Mouse (Mus musculus) hindbrain, embryonic 10.5 days (tissue): ENCODE results near the gene Bap1. TPM values are rescaled to one million over a fixed set of nuclear protein-coding genes. Genes with fewer than 3 reads are reported as not detected.

ENCODE experiments used
- DNase-seq: peaks from one replicate; pipeline ENCODE4 v3.0.0-alpha.2; 2017; ENCODE audit warnings: low spot score
- H3K27ac ChIP-seq: fragments of 300-500 bp; sonication (generic); 2 replicates; pipeline ENCODE4 v1.5.1; 2016; ENCODE audit warnings: mild to moderate bottlenecking, moderate library complexity
- H3K27me3 ChIP-seq: fragments of 300-500 bp; sonication (generic); 2 replicates; pipeline ENCODE4 v1.6.1; 2016; ENCODE audit warnings: mild to moderate bottlenecking; ENCODE audit not compliant: poor library complexity, insufficient read depth, severe bottlenecking
- H3K36me3 ChIP-seq: fragments of 300-500 bp; sonication (generic); 2 replicates; pipeline ENCODE4 v1.6.1; 2016; ENCODE audit warnings: mild to moderate bottlenecking, moderate library complexity
- H3K4me1 ChIP-seq: fragments of 300-500 bp; sonication (generic); replicated peaks from 2 replicates; pipeline ENCODE4 v1.6.1; 2016; ENCODE audit warnings: mild to moderate bottlenecking
- H3K4me3 ChIP-seq: fragments of 300-500 bp; sonication (generic); 2 replicates; pipeline ENCODE4 v1.5.1; 2016; ENCODE audit warnings: mild to moderate bottlenecking, moderate library complexity
- H3K9me3 ChIP-seq: fragments of 300-500 bp; sonication (generic); 2 replicates; pipeline ENCODE4 v1.6.1; 2016; ENCODE audit warnings: mild to moderate bottlenecking, moderate library complexity
- WGBS: fragments of 180-500 bp; shearing (Covaris S2); methylation state at CpG from one replicate; pipeline ENCODE4 v1.1.7; 2016; 5-methylcytosine and 5-hydroxymethylcytosine counted together
- polyA plus RNA-seq: library from polyadenylated mRNA; unstranded; fragments of >200 nt; fragmentation: Nextera tagmentation; extraction: Ambion mirVana; gene quantifications from 2 replicates; pipeline ENCODE4 v1.2.1, GENCODE M21; 2016

Bap1 gene
- polyA plus RNA-seq, 1 experiment from 2014 or later = 121 TPM

GRCm38 (mm10) chr14:31244777-31245176 is 6.5 kb upstream of the Bap1 start:
- Histone ChIP-seq H3K9me3 (no peaks in the 10 kb centered on the region), H3K27ac (no peak overlapping the region), H3K36me3 (no peaks in the 10 kb centered on the region), H3K4me3 (no peak overlapping the region), H3K27me3 (no peaks in the 10 kb centered on the region), H3K4me1 (no peaks in the 10 kb centered on the region)
- 85% methylated on average over 1 of the region's 1 CpGs for WGBS
- DNase-seq = no peak

GRCm38 (mm10) chr14:31245946-31246345 is 5.3 kb upstream of the Bap1 start:
- H3K4me3 ChIP-seq = no peak overlapping the region
- no peak for DNase-seq
- H3K27ac ChIP-seq = no peak overlapping the region
- 90% methylated on average over 1 of the region's 1 CpGs for WGBS
- H3K9me3 ChIP-seq = no peaks in the 10 kb centered on the region
- H3K4me1 ChIP-seq = peaks cover 8% of the 10 kb centered on the region
- no peaks in the 10 kb centered on the region for H3K36me3 ChIP-seq
- H3K27me3 ChIP-seq = no peaks in the 10 kb centered on the region

GRCm38 (mm10) chr14:31248396-31248795 is 2.9 kb upstream of the Bap1 start:
- Histone ChIP-seq H3K4me1 (peaks cover 19% of the 10 kb centered on the region), H3K36me3 (peaks cover 9% of the 10 kb centered on the region), H3K4me3 (no peak overlapping the region), H3K9me3 (no peaks in the 10 kb centered on the region), H3K27ac (no peak overlapping the region), H3K27me3 (no peaks in the 10 kb centered on the region)
- no peak for DNase-seq
- 90% methylated on average over 6 of the region's 6 CpGs for WGBS

- peaks cover 30% of the 10 kb centered on the region for H3K36me3 ChIP-seq
- no peaks in the 10 kb centered on the region for H3K27me3 ChIP-seq
- peaks cover 19% of the 10 kb centered on the region for H3K4me1 ChIP-seq
- H3K4me3 ChIP-seq = peak overlapping the region; percentile 78
- WGBS = 23% methylated on average over 38 of the region's 38 CpGs
- DNase-seq = no peak
- H3K9me3 ChIP-seq = no peaks in the 10 kb centered on the region
- peak overlapping the region; percentile 97 for H3K27ac ChIP-seq
Observed at GRCm38 (mm10) chr14:31250222-31251083, 797 bp upstream of the Bap1 start.

- Histone ChIP-seq H3K4me1 (peaks cover 19% of the 10 kb centered on the region), H3K36me3 (peaks cover 41% of the 10 kb centered on the region), H3K27ac (peak overlapping the region; percentile 97), H3K4me3 (peak overlapping the region; percentile 78), H3K9me3 (no peaks in the 10 kb centered on the region), H3K27me3 (no peaks in the 10 kb centered on the region)
- WGBS = under 1% methylated on average over 18 of the region's 18 CpGs
- no peak for DNase-seq
Observed at GRCm38 (mm10) chr14:31251626-31252025, 376 bp downstream of the Bap1 start.

GRCm38 (mm10) chr14:31252091-31252490 is 841 bp downstream of the Bap1 start:
- Histone ChIP-seq H3K4me3 (peak overlapping the region; percentile 78), H3K9me3 (no peaks in the 10 kb centered on the region), H3K4me1 (peaks cover 19% of the 10 kb centered on the region), H3K27ac (peak overlapping the region; percentile 97), H3K27me3 (no peaks in the 10 kb centered on the region), H3K36me3 (peaks cover 46% of the 10 kb centered on the region)
- WGBS = 86% methylated on average over 5 of the region's 5 CpGs
- DNase-seq = no peak

GRCm38 (mm10) chr14:31258476-31259050 is 7.3 kb downstream of the Bap1 start:
- no peak for DNase-seq
- Histone ChIP-seq H3K36me3 (peaks cover 100% of the 10 kb centered on the region), H3K4me3 (no peak overlapping the region), H3K27ac (no peak overlapping the region), H3K9me3 (no peaks in the 10 kb centered on the region), H3K4me1 (no peaks in the 10 kb centered on the region), H3K27me3 (no peaks in the 10 kb centered on the region)
- WGBS = 94% methylated on average over 14 of the region's 14 CpGs

GRCm38 (mm10) chr14:31260374-31260773 is 9.1 kb downstream of the Bap1 start:
- H3K27ac ChIP-seq = no peak overlapping the region
- H3K4me3 ChIP-seq = no peak overlapping the region
- DNase-seq = no peak
- peaks cover 86% of the 10 kb centered on the region for H3K36me3 ChIP-seq
- WGBS = 95% methylated on average over 4 of the region's 4 CpGs
- no peaks in the 10 kb centered on the region for H3K4me1 ChIP-seq
- no peaks in the 10 kb centered on the region for H3K27me3 ChIP-seq
- no peaks in the 10 kb centered on the region for H3K9me3 ChIP-seq

- Histone ChIP-seq H3K9me3 (no peaks in the 10 kb centered on the region), H3K27ac (no peak overlapping the region)
Observed at GRCm38 (mm10) chr14:31260932-31261331, 9.7 kb downstream of the Bap1 start.

GRCm38 (mm10) chr14:31267649-31268048 is 16.4 kb downstream of the Bap1 start:
- peaks cover 31% of the 10 kb centered on the region for H3K4me1 ChIP-seq
- peaks cover 14% of the 10 kb centered on the region for H3K36me3 ChIP-seq
- no peaks in the 10 kb centered on the region for H3K9me3 ChIP-seq
- H3K4me3 ChIP-seq = no peak overlapping the region
- 80% methylated on average over 11 of the region's 11 CpGs for WGBS
- no peak for DNase-seq
- peak overlapping the region; percentile 80 for H3K27ac ChIP-seq
- H3K27me3 ChIP-seq = peaks cover 8% of the 10 kb centered on the region

More at GRCm38 (mm10) chr14:31260932-31261331, 9.7 kb downstream of the Bap1 start:
- no peak for DNase-seq
- WGBS = 94% methylated on average over 9 of the region's 9 CpGs
- no peaks in the 10 kb centered on the region for H3K4me1 ChIP-seq
- no peaks in the 10 kb centered on the region for H3K27me3 ChIP-seq
- peaks cover 81% of the 10 kb centered on the region for H3K36me3 ChIP-seq
- no peak overlapping the region for H3K4me3 ChIP-seq

- DNase-seq = peak; percentile 47
- H3K4me1 ChIP-seq = peaks cover 31% of the 10 kb centered on the region
- H3K36me3 ChIP-seq = peaks cover 6% of the 10 kb centered on the region
- H3K27me3 ChIP-seq = peaks cover 8% of the 10 kb centered on the region
- 43% methylated on average over 9 of the region's 9 CpGs for WGBS
- no peaks in the 10 kb centered on the region for H3K9me3 ChIP-seq
- peak overlapping the region; percentile 80 for H3K27ac ChIP-seq
- peak overlapping the region; percentile 42 for H3K4me3 ChIP-seq
Observed at GRCm38 (mm10) chr14:31268301-31269001, 17.2 kb downstream of the Bap1 start.

GRCm38 (mm10) chr14:31269456-31270100 is 18.3 kb downstream of the Bap1 start:
- Histone ChIP-seq H3K27ac (peak overlapping the region; percentile 80), H3K4me1 (peaks cover 31% of the 10 kb centered on the region), H3K9me3 (no peaks in the 10 kb centered on the region), H3K27me3 (peaks cover 8% of the 10 kb centered on the region), H3K4me3 (peak overlapping the region; percentile 42), H3K36me3 (no peaks in the 10 kb centered on the region)
- 16% methylated on average over 28 of the region's 28 CpGs for WGBS
- peak; percentile 81 for DNase-seq
